Mouse (Mus musculus) limb, embryonic 12.5 days (tissue): ENCODE measurements around the gene Tmem255b. TPM values are rescaled to one million over a fixed set of nuclear protein-coding genes. Genes with fewer than 3 reads are reported as not detected.

Experiments used
- ATAC-seq: fragments of 200-750 bp; cut with Nextera tagmentation; 2 replicates; pipeline ENCODE4 v1.8.0; 2017; ENCODE audit warnings: low read depth, moderate TSS enrichment; ENCODE audit not compliant: insufficient number of reproducible peaks, insufficient read depth, low FRiP score, low TSS enrichment
- H3K27ac ChIP-seq: fragments of 300-500 bp; sonication (generic); 2 replicates; pipeline ENCODE4 v1.5.1; 2016; ENCODE audit warnings: mild to moderate bottlenecking, moderate library complexity
- H3K27me3 ChIP-seq: fragments of 300-500 bp; sonication (generic); 2 replicates; pipeline ENCODE4 v1.6.1; 2016; ENCODE audit warnings: mild to moderate bottlenecking, moderate library complexity
- H3K36me3 ChIP-seq: fragments of 300-500 bp; sonication (generic); 2 replicates; pipeline ENCODE4 v1.6.1; 2016; ENCODE audit warnings: mild to moderate bottlenecking, moderate library complexity
- H3K4me1 ChIP-seq: fragments of 300-500 bp; sonication (generic); replicated peaks from 2 replicates; pipeline ENCODE4 v1.6.1; 2016
- H3K4me2 ChIP-seq: fragments of 300-500 bp; sonication (generic); 2 replicates; pipeline ENCODE4 v1.6.1; 2016; ENCODE audit warnings: mild to moderate bottlenecking, moderate library complexity
- H3K4me3 ChIP-seq: fragments of 300-500 bp; sonication (generic); replicated peaks from 2 replicates; pipeline ENCODE4 v1.5.1; 2016; ENCODE audit warnings: mild to moderate bottlenecking
- H3K9ac ChIP-seq: fragments of 300-500 bp; sonication (generic); replicated peaks from 2 replicates; pipeline ENCODE4 v1.6.1; 2016; ENCODE audit warnings: mild to moderate bottlenecking, moderate library complexity
- H3K9me3 ChIP-seq: fragments of 300-500 bp; sonication (generic); 2 replicates; pipeline ENCODE4 v1.6.1; 2016; ENCODE audit warnings: mild to moderate bottlenecking, moderate library complexity
- whole genome bisulfite sequencing: fragments of 180-500 bp; shearing (Covaris S2); methylation state at CpG from one replicate; pipeline ENCODE4 v1.1.7; 2016; 5-methylcytosine and 5-hydroxymethylcytosine counted together
- polyA plus RNA-seq: library from polyadenylated mRNA; unstranded; fragments of >200 nt; fragmentation: Nextera tagmentation; extraction: Ambion mirVana; gene quantifications from 2 replicates; pipeline ENCODE4 v1.2.1, GENCODE M21; 2016

The Tmem255b gene
- polyA plus RNA-seq = 0.18 and 0.24 TPM in 2 replicates

DNA sequence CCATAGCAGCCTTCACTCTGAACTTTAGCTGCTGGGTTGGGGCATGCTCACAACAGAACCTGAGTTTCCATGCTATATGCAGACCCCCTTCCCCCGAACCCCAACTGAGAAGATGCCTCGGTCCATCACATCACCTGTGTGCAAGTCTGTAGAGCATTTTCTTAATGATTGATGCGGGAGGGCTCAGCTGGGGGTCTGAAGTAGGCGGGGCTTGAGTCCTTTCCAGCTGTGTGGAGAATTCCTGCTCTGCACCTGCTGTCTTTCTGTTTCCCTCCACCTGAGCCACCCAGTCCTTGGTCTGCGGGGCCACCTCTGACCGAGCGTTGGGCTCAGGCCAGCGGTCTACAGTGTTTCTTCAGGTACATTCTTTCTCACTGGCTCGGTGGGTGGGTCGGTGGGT, at the start of gene Tmem255b:
Tmem255b (plus strand) TSS at position 301 of the 400 bp plus-strand sequence.
- 23% methylated on average over 10 of the region's 10 CpGs for WGBS
- Histone ChIP-seq H3K36me3 (no peaks in the 10 kb centered on the region), H3K9me3 (no peaks in the 10 kb centered on the region), H3K27ac (no peak within 1 kb of the TSS), H3K9ac (no peak within 1 kb of the TSS), H3K4me3 (no peak within 1 kb of the TSS), H3K27me3 (peaks cover 51% of the 10 kb centered on the region), H3K4me1 (peaks cover 9% of the 10 kb centered on the region; the same call in 1 of the 2 replicates), H3K4me2 (peak within 1 kb of the TSS; percentile 19; the same call in 1 of the 2 replicates)
- no peak for ATAC-seq

DNA sequence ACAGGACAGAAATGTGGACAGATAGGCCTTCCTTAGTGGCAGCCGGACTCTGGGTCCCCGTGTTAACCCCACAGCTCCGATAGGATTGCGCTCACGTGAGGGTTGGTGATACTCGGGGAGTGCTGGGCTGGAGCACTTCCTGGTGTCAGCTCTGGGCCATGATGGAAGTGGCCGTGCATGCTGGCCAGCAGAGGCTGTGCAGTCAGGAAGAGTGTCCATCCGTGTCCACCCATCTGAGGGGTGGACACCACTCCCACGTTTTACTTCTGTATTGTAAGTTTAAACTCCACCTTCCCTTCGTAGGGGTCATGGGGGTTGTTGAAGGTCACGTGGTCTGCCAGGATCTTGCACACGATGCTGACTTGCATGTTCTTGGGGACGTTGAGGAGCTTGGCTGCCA, 48.6 kb upstream of the Tmem255b start:
- Histone ChIP-seq H3K27ac (no peak overlapping the region), H3K9ac (no peak overlapping the region), H3K27me3 (no peaks in the 10 kb centered on the region), H3K4me1 (no peaks in the 10 kb centered on the region), H3K36me3 (0 out of 2 replicates have a peak, but pooled peaks cover 6% of the 10 kb centered on the region), H3K4me2 (no peak overlapping the region), H3K9me3 (no peaks in the 10 kb centered on the region), H3K4me3 (no peak overlapping the region)
- WGBS = 78% methylated on average over 13 of the region's 13 CpGs
- ATAC-seq = no peak

DNA sequence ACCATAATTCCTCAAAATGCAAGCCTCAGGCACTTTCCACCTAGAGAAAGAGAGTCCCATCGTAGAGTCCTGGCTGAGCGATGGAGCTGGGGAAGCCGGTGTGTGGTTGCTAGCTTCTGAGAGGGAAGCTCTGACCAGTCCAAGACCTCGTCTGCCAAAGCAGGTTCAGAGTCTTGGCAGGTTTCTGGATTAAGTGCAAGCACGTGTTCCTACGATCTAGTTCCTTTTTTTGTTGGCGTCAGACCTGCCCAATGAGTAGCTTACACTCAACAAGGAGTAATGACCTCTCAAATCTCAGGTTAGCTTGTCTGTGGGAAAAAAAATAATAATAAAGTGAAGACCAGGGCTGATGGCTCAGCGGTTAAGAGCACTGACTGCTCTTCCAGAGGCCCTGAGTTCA, 47.3 kb upstream of the Tmem255b start:
- H3K4me1 ChIP-seq = no peaks in the 10 kb centered on the region
- no peaks in the 10 kb centered on the region for H3K27me3 ChIP-seq
- no peak overlapping the region for H3K4me2 ChIP-seq
- H3K4me3 ChIP-seq = no peak overlapping the region
- no peak overlapping the region for H3K27ac ChIP-seq
- H3K9me3 ChIP-seq = no peaks in the 10 kb centered on the region
- no peaks in the 10 kb centered on the region for H3K36me3 ChIP-seq
- WGBS = 83% methylated on average over 8 of the region's 8 CpGs
- no peak overlapping the region for H3K9ac ChIP-seq
- ATAC-seq = no peak

DNA sequence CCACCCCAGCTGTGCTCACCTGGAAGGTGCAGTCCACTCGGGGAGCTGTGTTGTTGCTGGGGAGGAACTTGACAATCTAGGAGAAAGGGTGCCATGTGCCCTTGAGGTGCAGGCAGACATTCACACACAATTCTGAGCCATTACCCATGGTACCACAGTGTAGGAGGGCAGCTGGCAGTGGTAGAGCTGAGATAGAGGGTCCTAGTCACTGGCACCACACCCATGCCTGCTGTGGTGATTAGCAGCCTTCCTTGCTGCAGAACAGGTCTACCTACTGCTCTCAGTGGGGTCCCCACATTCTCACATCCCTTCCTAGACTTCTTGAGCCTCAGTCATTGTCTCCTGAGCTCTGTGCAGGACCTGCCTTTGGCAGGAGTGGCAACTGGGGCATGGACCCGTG, 46.2 kb upstream of the Tmem255b start:
- Histone ChIP-seq H3K36me3 (no peaks in the 10 kb centered on the region), H3K27me3 (no peaks in the 10 kb centered on the region), H3K9ac (no peak overlapping the region), H3K9me3 (no peaks in the 10 kb centered on the region), H3K4me3 (no peak overlapping the region), H3K27ac (no peak overlapping the region), H3K4me2 (no peak overlapping the region), H3K4me1 (no peaks in the 10 kb centered on the region)
- WGBS = 87% methylated on average over 2 of the region's 2 CpGs
- no peak for ATAC-seq

DNA sequence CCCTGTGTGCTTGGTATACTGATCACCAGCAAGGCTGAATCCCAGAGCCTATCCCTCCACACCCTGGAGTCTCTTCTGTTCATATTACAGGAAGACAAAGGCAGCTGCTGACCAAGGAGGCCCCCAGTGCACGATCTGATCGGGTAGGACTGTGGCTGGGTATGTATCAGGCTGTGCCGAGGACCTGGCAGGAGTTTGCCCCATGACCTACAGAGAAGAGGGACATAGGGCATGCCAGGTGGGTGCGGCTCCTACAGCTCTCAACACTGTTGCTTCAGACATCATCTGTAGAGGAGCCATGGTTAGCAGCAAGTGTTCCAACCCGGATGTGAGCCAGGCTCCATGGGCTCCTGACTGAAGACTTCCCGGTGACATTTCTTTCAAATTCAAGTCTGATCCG, 41.1 kb upstream of the Tmem255b start:
- Histone ChIP-seq H3K27me3 (no peaks in the 10 kb centered on the region), H3K9ac (no peak overlapping the region), H3K4me3 (no peak overlapping the region), H3K27ac (no peak overlapping the region), H3K4me2 (no peak overlapping the region), H3K9me3 (no peaks in the 10 kb centered on the region), H3K4me1 (no peaks in the 10 kb centered on the region), H3K36me3 (no peaks in the 10 kb centered on the region)
- ATAC-seq = no peak
- 90% methylated on average over 7 of the region's 7 CpGs for WGBS

DNA sequence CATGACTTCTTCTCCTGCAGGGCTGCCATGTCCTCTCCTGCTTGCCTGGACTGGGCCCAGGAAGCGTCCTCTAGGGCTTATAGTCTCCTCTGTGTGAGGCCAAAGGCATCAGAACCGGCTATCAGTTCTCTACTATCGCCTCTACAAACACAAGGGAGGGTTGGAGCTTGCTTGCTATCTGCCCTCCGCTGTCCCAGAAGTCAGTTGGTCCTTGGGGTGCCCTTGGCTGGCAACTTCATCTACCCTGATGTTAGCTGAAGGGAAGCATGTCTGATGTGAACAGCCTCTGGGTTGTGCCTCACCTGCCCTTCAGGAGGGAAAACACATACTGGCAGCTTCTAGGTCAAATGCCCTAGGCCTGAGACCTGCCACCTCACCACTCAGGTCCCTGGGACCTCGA, 38.3 kb upstream of the Tmem255b start, which contains the start of gene Atp4b:
Atp4b (minus strand) TSS at position 101 of the 400 bp plus-strand sequence.
- no peak within 1 kb of the TSS for H3K27ac ChIP-seq
- H3K9ac ChIP-seq = no peak within 1 kb of the TSS
- WGBS = 88% methylated on average over 5 of the region's 5 CpGs
- H3K36me3 ChIP-seq = no peaks in the 10 kb centered on the region
- ATAC-seq = no peak
- H3K4me1 ChIP-seq = no peaks in the 10 kb centered on the region
- H3K4me3 ChIP-seq = no peak within 1 kb of the TSS
- no peaks in the 10 kb centered on the region for H3K27me3 ChIP-seq
- H3K4me2 ChIP-seq = no peak within 1 kb of the TSS
- no peaks in the 10 kb centered on the region for H3K9me3 ChIP-seq

DNA sequence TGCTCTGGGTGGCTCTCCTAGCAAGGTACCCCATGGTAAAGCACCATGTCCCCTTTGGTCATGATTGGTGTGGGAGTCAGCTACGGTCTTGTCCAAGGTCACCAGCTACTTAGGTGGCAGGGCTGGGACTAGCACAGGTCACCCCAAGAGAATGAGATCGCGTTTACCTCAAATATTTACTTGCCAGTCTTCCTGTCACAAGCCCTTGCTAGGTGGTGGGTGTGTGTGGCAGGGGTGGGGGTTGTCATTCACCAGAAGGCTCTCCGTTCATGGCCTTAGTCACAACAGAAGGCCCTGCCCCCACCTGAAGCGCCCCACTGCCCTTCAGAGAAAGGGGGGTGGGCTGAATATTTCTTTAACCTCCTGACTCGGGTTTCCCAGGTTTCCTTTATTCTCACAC, 31.5 kb upstream of the Tmem255b start:
- no peak overlapping the region for H3K27ac ChIP-seq
- no peak overlapping the region for H3K4me3 ChIP-seq
- H3K36me3 ChIP-seq = no peaks in the 10 kb centered on the region
- H3K9me3 ChIP-seq = no peaks in the 10 kb centered on the region
- H3K27me3 ChIP-seq = no peaks in the 10 kb centered on the region; the same call in 1 of the 2 replicates
- H3K4me1 ChIP-seq = no peaks in the 10 kb centered on the region
- H3K4me2 ChIP-seq = no peak overlapping the region
- no peak for ATAC-seq
- H3K9ac ChIP-seq = no peak overlapping the region
- 73% methylated on average over 6 of the region's 6 CpGs for WGBS

DNA sequence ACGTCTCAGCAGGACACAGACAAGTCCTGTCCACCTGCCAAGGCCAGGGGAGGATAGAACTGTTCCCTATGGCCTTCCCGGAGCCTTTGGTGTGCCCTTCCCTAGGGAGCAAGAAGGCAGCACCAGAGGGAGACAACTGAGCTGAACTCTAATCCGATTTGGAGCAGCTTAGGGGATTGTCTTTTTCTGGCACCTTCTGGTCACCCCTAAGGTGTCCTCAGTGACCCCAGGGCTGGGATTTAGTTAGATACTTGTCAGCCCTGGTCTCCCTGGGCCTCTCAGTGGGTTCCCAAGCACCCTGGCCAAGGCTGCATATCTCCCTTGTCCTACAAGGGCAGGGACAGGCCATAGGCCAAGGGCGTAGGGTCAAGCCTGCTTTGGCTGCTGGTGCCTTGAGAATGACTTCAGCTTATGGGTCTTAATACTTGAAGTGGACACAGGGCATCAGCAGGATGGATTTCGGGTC, 30.3 kb upstream of the Tmem255b start, which contains the start of gene Grk1:
Grk1 (plus strand) TSS at position 416 of the 466 bp plus-strand sequence.
- Histone ChIP-seq H3K4me2 (no peak within 1 kb of the TSS), H3K9ac (no peak within 1 kb of the TSS), H3K9me3 (no peaks in the 10 kb centered on the region), H3K4me3 (no peak within 1 kb of the TSS), H3K27ac (no peak within 1 kb of the TSS), H3K36me3 (no peaks in the 10 kb centered on the region), H3K27me3 (no peaks in the 10 kb centered on the region; the same call in 1 of the 2 replicates), H3K4me1 (no peaks in the 10 kb centered on the region)
- 77% methylated on average over 5 of the region's 5 CpGs for WGBS
- ATAC-seq = no peak

DNA sequence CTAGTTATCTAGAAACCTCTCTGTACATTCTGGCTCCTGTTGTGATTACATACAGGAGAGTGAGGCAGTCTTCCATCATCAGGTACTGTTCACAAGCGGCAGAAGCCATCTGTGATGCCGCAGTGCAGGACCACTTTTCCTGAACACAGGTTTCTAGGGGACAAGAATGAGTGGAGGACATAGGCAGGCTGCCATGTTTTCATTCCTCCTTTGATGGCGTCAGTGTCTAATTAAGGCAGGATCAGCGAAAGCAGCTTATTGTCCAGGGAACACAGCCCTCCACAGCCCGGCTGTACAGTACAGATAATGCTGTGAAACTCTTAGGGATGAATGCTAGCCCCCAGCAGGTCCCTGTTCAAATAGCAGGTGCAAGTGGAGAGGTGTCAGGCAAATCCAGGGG, 29.0 kb upstream of the Tmem255b start:
- ATAC-seq = no peak
- WGBS = 84% methylated on average over 5 of the region's 5 CpGs

DNA sequence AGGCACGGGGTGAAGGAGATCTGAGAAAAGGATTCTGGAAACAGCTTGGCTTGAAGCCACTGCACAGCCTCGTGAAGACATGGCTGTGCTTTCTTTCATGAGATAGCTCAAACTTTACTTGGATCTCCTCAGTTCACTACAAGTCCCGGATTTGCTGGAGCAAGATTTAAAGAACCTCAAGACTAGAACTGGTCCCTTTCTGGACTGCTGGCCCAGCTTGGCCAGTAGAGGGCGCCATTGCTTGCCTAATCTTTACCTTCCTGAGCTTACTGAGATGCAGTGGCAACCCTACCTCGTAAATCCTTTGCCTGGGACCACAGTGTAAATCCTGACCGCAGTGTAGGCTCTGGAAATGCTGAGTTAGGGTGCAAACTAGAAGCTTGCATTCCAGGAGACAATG, 23.4 kb upstream of the Tmem255b start:
- no peaks in the 10 kb centered on the region for H3K36me3 ChIP-seq
- 29% methylated on average over 6 of the region's 6 CpGs for WGBS
- no peak overlapping the region for H3K4me3 ChIP-seq
- no peak overlapping the region for H3K4me2 ChIP-seq
- peaks cover 3% of the 10 kb centered on the region; the same call in 1 of the 2 replicates for H3K27me3 ChIP-seq
- no peak overlapping the region for H3K9ac ChIP-seq
- ATAC-seq = no peak
- H3K9me3 ChIP-seq = no peaks in the 10 kb centered on the region
- no peaks in the 10 kb centered on the region for H3K4me1 ChIP-seq
- no peak overlapping the region for H3K27ac ChIP-seq

More for the DNA sequence above, 29.0 kb upstream of the Tmem255b start:
- Histone ChIP-seq H3K4me3 (no peak overlapping the region), H3K4me2 (no peak overlapping the region), H3K9me3 (no peaks in the 10 kb centered on the region), H3K4me1 (no peaks in the 10 kb centered on the region), H3K9ac (no peak overlapping the region), H3K27me3 (peaks cover 3% of the 10 kb centered on the region; the same call in 1 of the 2 replicates), H3K36me3 (no peaks in the 10 kb centered on the region), H3K27ac (no peak overlapping the region)

DNA sequence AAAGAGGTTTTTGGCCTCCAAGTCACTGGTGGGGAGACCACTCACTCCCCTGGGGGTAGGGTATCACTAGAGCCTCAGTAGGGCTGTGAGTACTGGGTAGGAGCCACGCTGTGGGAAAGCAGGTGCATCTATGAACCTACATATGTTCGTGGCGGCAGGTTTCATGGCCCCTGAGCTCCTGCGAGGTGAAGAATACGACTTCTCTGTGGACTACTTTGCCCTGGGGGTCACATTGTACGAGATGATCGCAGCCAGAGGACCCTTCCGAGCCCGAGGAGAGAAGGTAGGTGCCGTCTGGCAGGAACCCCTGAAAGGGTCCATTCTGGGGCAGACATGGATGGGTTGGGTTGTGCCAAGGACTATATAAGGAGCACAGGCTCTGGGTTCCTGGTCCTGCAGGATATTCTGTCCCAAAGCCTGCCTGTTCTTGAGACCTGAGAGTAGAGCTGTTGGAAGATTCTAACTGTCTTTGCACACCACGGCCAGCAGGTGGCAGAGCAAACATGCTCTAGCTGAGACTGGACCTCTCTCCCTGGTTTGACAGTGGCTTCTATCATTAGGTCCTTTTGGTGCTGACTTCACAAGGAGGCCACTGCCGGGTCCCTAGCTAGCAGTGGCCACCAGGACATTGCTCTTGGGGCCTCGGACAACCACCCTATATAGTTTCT, 22.0 kb upstream of the Tmem255b start:
- no peak overlapping the region for H3K4me3 ChIP-seq
- ATAC-seq = no peak
- H3K4me1 ChIP-seq = no peaks in the 10 kb centered on the region
- no peaks in the 10 kb centered on the region for H3K9me3 ChIP-seq
- H3K36me3 ChIP-seq = no peaks in the 10 kb centered on the region
- H3K27me3 ChIP-seq = peaks cover 3% of the 10 kb centered on the region; the same call in 1 of the 2 replicates
- H3K4me2 ChIP-seq = no peak overlapping the region
- no peak overlapping the region for H3K27ac ChIP-seq
- WGBS = 58% methylated on average over 13 of the region's 13 CpGs
- H3K9ac ChIP-seq = no peak overlapping the region
